Mouse (Mus musculus) ES-E14 (cell line): ENCODE data around the gene Ccdc148. TPM values are rescaled to one million over a fixed set of nuclear protein-coding genes. Genes with fewer than 3 reads are reported as not detected.
A peak's percentile ranks its signal among the peaks of the same experiment; 100 is the strongest.

Experiments used
- DNase-seq: peaks from one replicate; pipeline ENCODE4 v3.0.0-alpha.2; 2013; ENCODE audit warnings: low read depth, low spot score
- H3K27ac ChIP-seq: 2 replicates; pipeline ENCODE4 v1.5.1; 2012; ENCODE audit warnings: low read depth, mild to moderate bottlenecking, low read length, moderate library complexity, mixed read lengths; ENCODE audit not compliant: poor library complexity, insufficient read depth, severe bottlenecking
- H3K36me3 ChIP-seq: 2 replicates; pipeline ENCODE4 v1.6.1; 2012; ENCODE audit warnings: mild to moderate bottlenecking, low read length, moderate library complexity, mixed read lengths; ENCODE audit not compliant: control insufficient read depth, poor library complexity, insufficient read depth, severe bottlenecking
- H3K4me1 ChIP-seq, 2 experiments: fragments of 150-350 bp in 1 of 2; sonication (generic) in 1 of 2; 2 replicates each; pipeline ENCODE4 v1.6.1; 2012; ENCODE audit warnings: low read length in 2 of 2, mild to moderate bottlenecking in 1 of 2, mixed read lengths in 1 of 2; ENCODE audit not compliant: control insufficient read depth in 2 of 2, insufficient read depth in 2 of 2, poor library complexity in 1 of 2
- H3K4me3 ChIP-seq, 2 experiments: fragments of 150-350 bp in 1 of 2; sonication (generic) in 1 of 2; 2 replicates each; pipeline ENCODE4 v1.5.1; 2012; ENCODE audit warnings: low read length in 2 of 2, low read depth in 1 of 2, mild to moderate bottlenecking in 1 of 2, mixed read lengths in 1 of 2; ENCODE audit not compliant: insufficient read depth in 1 of 2, poor library complexity in 1 of 2, severe bottlenecking in 1 of 2
- H3K9ac ChIP-seq: 2 replicates; pipeline ENCODE4 v1.6.1; 2012; ENCODE audit warnings: low read depth, mild to moderate bottlenecking, low read length, mixed read lengths; ENCODE audit not compliant: poor library complexity, insufficient read depth, severe bottlenecking
- H3K9me3 ChIP-seq: fragments of 150-350 bp; sonication (generic); 2 replicates; pipeline ENCODE4 v1.6.1; 2012; ENCODE audit warnings: low read depth, mild to moderate bottlenecking, low read length; ENCODE audit not compliant: control insufficient read depth, insufficient read depth
- CHD2 ChIP-seq: IDR thresholded peaks from 2 replicates; pipeline ENCODE4 v1.6.1; 2014; ENCODE audit warnings: mild to moderate bottlenecking, low read depth, low read length, inconsistent platforms
- HCFC1 ChIP-seq: IDR thresholded peaks from 2 replicates; pipeline ENCODE4 v1.6.1; 2012; ENCODE audit warnings: low read length, inconsistent platforms, borderline replicate concordance; ENCODE audit not compliant: insufficient read depth
- MAFK ChIP-seq: IDR thresholded peaks from 2 replicates; pipeline ENCODE4 v1.6.1; 2014; ENCODE audit warnings: mild to moderate bottlenecking, low read depth, low read length, inconsistent platforms; ENCODE audit not compliant: insufficient read depth
- ZC3H11A ChIP-seq: IDR thresholded peaks from 2 replicates; pipeline ENCODE4 v1.6.1; 2012; ENCODE audit warnings: low read depth, mild to moderate bottlenecking, inconsistent platforms, low read length, borderline replicate concordance
- ZNF384 ChIP-seq: IDR thresholded peaks from 2 replicates; pipeline ENCODE4 v1.6.1; 2012; ENCODE audit warnings: low read depth, low read length, inconsistent platforms
- in situ Hi-C, 2 experiments: fragments of 600-800 bp; cut with MboI; formaldehyde crosslinking; loops; one replicate each; pipeline ENCODE4 v1.15.1; 2025; ENCODE audit warnings: low sequenced_read_pairs in 2 of 2, inconsistent platforms in 1 of 2; ENCODE audit not compliant: unreplicated experiment in 2 of 2
- total RNA-seq: library from RNA; depleted of rRNA; stranded (reverse); fragments of 300-350 nt; gene quantifications from 2 replicates; pipeline ENCODE4 v1.2.3, GENCODE M21; 2012

The Ccdc148 gene
- total RNA-seq, 1 experiment: 0.27 TPM

- H3K36me3 ChIP-seq: no peaks in the 10 kb centered on the region
- peak overlapping the region; percentile 87 for H3K9ac ChIP-seq
- DNase-seq: peak; percentile 52
- H3K4me1 ChIP-seq: peaks cover 3 to 10% of the 10 kb centered on the region in 2 experiments; a peak in 3 of 4 replicates
- peak; percentile 78 for TF ChIP-seq ZNF384
- no peak for TF ChIP-seq MAFK
- peak; percentile 49; the same call in 1 of the 2 replicates for TF ChIP-seq HCFC1
- no peaks in the 10 kb centered on the region for H3K9me3 ChIP-seq
- in situ Hi-C loops: no loop called here
- H3K4me3 ChIP-seq: peak overlapping the region; percentile 87 to 88
- H3K27ac ChIP-seq: peak overlapping the region; percentile 59
Observed at GRCm38 (mm10) chr2:59161441-59162284, 1.2 kb upstream of the Ccdc148 start.

GRCm38 (mm10) chr2:59161021-59161440 lies 548 bp upstream of the Ccdc148 start:
- in situ Hi-C loops: no loop called here
- Histone ChIP-seq H3K9ac (peak overlapping the region; percentile 87), H3K9me3 (no peaks in the 10 kb centered on the region), H3K4me1 (peaks cover 3 to 9% of the 10 kb centered on the region in 2 experiments; a peak in 3 of 4 replicates), H3K4me3 (peak overlapping the region; percentile 87 to 88), H3K27ac (peak overlapping the region; percentile 59), H3K36me3 (no peaks in the 10 kb centered on the region)
- no peak for DNase-seq
- TF ChIP-seq ZC3H11A (no peak), ZNF384 (no peak), CHD2 (no peak), MAFK (no peak), HCFC1 (no peak; the same call in 1 of the 2 replicates)

DNA sequence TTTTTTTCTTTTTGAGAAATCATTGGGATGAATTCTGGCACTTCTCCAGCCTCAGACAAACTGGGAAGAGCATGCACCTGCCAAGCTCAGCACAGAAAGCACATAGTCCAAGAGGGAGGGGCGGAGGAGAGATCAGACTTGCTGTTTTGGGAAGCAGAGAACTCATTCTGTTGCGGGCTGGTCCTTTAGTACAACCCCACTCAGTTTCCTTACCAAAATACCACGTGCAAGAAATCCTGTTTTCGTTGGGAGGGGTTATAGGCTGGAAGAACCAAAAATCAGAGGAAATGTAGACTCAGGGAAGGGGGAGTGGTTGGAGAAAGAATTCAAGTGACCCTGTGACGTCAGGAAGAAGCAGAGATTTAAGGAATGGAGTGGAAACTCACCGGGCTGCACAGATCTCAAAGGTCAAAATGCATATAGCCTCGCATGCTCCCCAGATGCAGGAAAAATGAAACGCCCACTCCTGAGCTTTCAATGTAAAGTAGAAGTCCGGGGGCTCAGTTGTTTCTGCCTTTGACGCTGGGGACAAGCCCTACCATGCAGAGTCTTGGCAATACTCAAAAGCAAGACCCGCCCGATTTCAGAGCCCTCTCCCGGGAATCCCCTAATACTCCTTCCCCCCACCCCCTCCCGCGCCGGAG lies 400 bp downstream of the Ccdc148 start:
- DNase-seq: no peak
- TF ChIP-seq MAFK (no peak), CHD2 (no peak), ZNF384 (no peak), ZC3H11A (no peak), HCFC1 (no peak)
- Histone ChIP-seq H3K9ac (no peak overlapping the region; the same call in 1 of the 2 replicates), H3K27ac (no peak overlapping the region), H3K36me3 (no peaks in the 10 kb centered on the region), H3K4me1 (peaks cover 3 to 9% of the 10 kb centered on the region in 2 experiments; a peak in 3 of 4 replicates), H3K4me3 (peak overlapping the region; percentile 59 to 63), H3K9me3 (no peaks in the 10 kb centered on the region)
- in situ Hi-C loops: no loop called here

DNA sequence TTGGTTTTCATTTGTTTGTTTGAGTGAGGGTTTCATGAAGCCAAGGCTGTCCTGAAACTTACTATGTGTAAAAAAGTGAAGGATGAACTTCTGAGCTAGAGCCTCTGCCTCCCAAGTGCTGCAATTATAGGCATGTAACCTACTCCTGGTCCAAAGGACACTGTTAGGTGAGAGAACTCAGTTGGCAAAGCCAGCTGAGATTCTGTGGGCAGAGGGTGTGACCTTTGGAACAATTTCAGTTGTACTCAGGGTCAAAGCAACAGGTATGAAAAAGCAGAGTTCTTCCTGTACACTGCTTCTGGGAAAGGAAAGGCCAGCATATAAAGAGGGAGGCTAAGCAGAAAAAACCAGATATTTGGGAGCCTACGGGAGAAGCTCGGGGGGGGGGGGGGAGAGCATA lies 2.4 kb downstream of the Ccdc148 start:
- peaks cover 0 to 5% of the 10 kb centered on the region in 2 experiments; a peak in 1 of 4 replicates for H3K4me1 ChIP-seq
- no peak overlapping the region for H3K27ac ChIP-seq
- in situ Hi-C loops: no loop called here

More for the DNA sequence above, 2.4 kb downstream of the Ccdc148 start:
- no peak for TF ChIP-seq ZC3H11A
- no peak for TF ChIP-seq HCFC1
- TF ChIP-seq ZNF384: no peak
- TF ChIP-seq MAFK: no peak
- no peak for TF ChIP-seq CHD2
- no peak overlapping the region for H3K9ac ChIP-seq
- no peaks in the 10 kb centered on the region for H3K9me3 ChIP-seq
- no peaks in the 10 kb centered on the region for H3K36me3 ChIP-seq
- DNase-seq: no peak
- no peak overlapping the region for H3K4me3 ChIP-seq
